Comparison of ENCODE assay signal across 9 mouse cellular contexts in the genomic region with DNA sequence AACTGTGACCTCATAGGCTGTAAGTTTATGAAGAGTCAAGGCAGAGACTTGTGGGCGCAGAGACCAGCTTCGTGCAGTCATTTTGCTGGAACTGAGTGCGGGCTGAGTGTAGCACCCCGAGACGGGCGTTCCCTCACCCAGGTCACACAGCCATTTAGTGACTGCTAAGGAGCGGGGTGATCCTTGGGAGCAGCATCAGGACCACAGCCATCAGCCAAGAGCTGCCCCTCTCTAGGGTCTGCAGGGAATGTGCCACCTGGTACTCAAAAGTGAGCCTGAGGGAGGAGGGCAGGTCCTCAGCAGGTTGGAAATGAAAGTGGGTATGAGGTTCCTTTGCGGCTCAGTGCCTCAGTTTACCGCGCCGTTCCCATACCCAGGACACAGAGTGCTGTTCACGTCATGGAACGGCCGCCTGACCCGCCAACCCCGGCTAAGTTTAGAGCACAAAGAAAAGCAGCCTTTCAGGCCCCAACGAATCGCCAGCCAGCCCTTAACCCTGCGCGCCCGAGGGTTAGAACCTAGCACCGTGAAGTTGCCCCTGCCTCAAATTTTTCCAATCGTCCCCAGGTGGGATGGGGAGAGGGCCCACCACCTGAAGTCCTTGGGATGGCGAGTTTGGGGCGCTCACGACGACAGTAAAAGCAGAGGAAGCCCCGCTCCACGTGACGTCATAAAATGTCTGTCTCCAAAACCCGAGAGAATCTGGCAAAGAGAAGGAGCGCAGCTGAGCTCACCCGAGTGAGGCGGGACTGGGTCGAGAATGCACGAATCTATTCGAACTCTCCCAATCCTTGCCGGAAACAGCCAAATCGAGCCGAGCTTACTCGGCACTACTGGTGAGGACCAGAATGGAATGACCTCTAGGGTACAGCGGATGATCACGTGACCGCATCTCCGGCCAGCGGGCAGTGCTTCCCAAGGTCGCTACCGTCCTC. TPM values are rescaled to one million over a fixed set of nuclear protein-coding genes. Genes with fewer than 3 reads are reported as not detected.
A peak's percentile ranks its signal among the peaks of the same experiment; 100 is the strongest.
DNase-seq lines count a peak whose midpoint lies in the region; ATAC-seq lines count a peak whose summit lies in the region.
"Had no signal": no experiment of that assay in that cellular context is flagged by ENCODE, and none has a peak within 500 bp of the region (broad histone marks: within the 10 kb centered on the region; RNA-seq: fewer than 3 reads in every experiment).

No protein-coding gene starts in this region.

- peak overlapping the region; percentile 0; the same call in 1 of the 2 replicates for H3K9ac ChIP-seq in liver, embryonic 13.5 days
- peak overlapping the region; percentile 50 for H3K9ac ChIP-seq in neural tube, embryonic 11.5 days (ENCODE audit: low read length)

- WGBS in liver, embryonic 13.5 days (ENCODE audit: insufficient replicate concordance): 4% methylated on average over 48 of the region's 48 CpGs
- WGBS in neural tube, embryonic 11.5 days: 5% methylated on average over 48 of the region's 48 CpGs

- intact Hi-C loops in gastrocnemius, postnatal 36 days (cut with DNase I): no loop called here

- H3K4me3 ChIP-seq in megakaryocyte, embryonic 14.5 days (replicated peaks): peak overlapping the region; percentile 87
- peak overlapping the region; percentile 23 for H3K4me3 ChIP-seq in liver, embryonic 13.5 days (replicated peaks)
- H3K4me3 ChIP-seq in neural tube, embryonic 11.5 days (ENCODE audit: low read depth, low read length): peak overlapping the region; percentile 27

- H3K4me2 ChIP-seq in liver, embryonic 13.5 days: peak overlapping the region; percentile 44
- H3K4me2 ChIP-seq in neural tube, embryonic 11.5 days (ENCODE audit: low read depth): peak overlapping the region; percentile 40

- peak; percentile 51 to 64 for DNase-seq in cerebellum, postnatal 14 days
- DNase-seq in gastrocnemius, postnatal 36 days: peak; percentile 66 to 75
- DNase-seq in liver, embryonic 13.5 days: no peak
- DNase-seq in neural tube, embryonic 11.5 days (ENCODE audit: low spot score): peak; percentile 35

- no peak overlapping the region for H3K27ac ChIP-seq in liver, embryonic 13.5 days
- H3K27ac ChIP-seq in neural tube, embryonic 11.5 days (ENCODE audit: low read depth, low read length): no peak overlapping the region

- no peaks in the 10 kb centered on the region for H3K36me3 ChIP-seq in megakaryocyte, embryonic 14.5 days (replicated peaks; ENCODE audit: low read length)
- no peaks in the 10 kb centered on the region for H3K36me3 ChIP-seq in liver, embryonic 13.5 days
- no peaks in the 10 kb centered on the region for H3K36me3 ChIP-seq in neural tube, embryonic 11.5 days (ENCODE audit: control insufficient read depth, insufficient read depth, low read length)

- H3K9me3 ChIP-seq in megakaryocyte, embryonic 14.5 days: no peaks in the 10 kb centered on the region
- no peaks in the 10 kb centered on the region for H3K9me3 ChIP-seq in liver, embryonic 13.5 days (replicated peaks)
- no peaks in the 10 kb centered on the region for H3K9me3 ChIP-seq in neural tube, embryonic 11.5 days (ENCODE audit: control insufficient read depth, low read length)

- peaks cover 29% of the 10 kb centered on the region for H3K4me1 ChIP-seq in megakaryocyte, embryonic 14.5 days
- H3K4me1 ChIP-seq in liver, embryonic 13.5 days (replicated peaks): peaks cover 18% of the 10 kb centered on the region
- peaks cover 15% of the 10 kb centered on the region for H3K4me1 ChIP-seq in neural tube, embryonic 11.5 days (ENCODE audit: control insufficient read depth, insufficient read depth, low read length)

- peaks cover 89% of the 10 kb centered on the region for H3K27me3 ChIP-seq in megakaryocyte, embryonic 14.5 days (replicated peaks)
- peaks cover 90% of the 10 kb centered on the region for H3K27me3 ChIP-seq in liver, embryonic 13.5 days
- H3K27me3 ChIP-seq in neural tube, embryonic 11.5 days (ENCODE audit: control insufficient read depth, insufficient read depth, low read length): peaks cover 43% of the 10 kb centered on the region

- no peak for ATAC-seq in megakaryocyte, adult 5-6 weeks (ENCODE audit: poor library complexity, severe bottlenecking)
- ATAC-seq in inflammation-experienced regulatory T-cells, adult 6 months: peak; percentile 65
- 0 out of 2 replicates have a peak, but pooled peaks have one; percentile 8 for ATAC-seq in liver, embryonic 13.5 days (ENCODE audit: low read depth)
- ATAC-seq in neural tube, embryonic 11.5 days (ENCODE audit: insufficient read depth, low FRiP score, low TSS enrichment): no peak
- ATAC-seq in megakaryocyte-erythroid progenitor cell, adult 5-6 weeks (replicated peaks; ENCODE audit: low FRiP score, low TSS enrichment, poor library complexity, severe bottlenecking): no peak

RNA-seq across cellular contexts. Expression of a gene that starts 10.6 kb away (rescaled TPM):
- polyA plus RNA-seq in megakaryocyte, embryonic 14.5 days (2012; ENCODE audit: insufficient read depth, low replicate concordance): 7.8 and 38.4 TPM in 2 replicates
- 3.3 and 5.8 TPM in 2 replicates for total RNA-seq in megakaryocyte, adult 5-6 weeks (2015)
- total RNA-seq in megakaryocyte, adult 5-6 weeks (2017): 2.1 and 5.1 TPM in 2 replicates
- total RNA-seq in gastrocnemius, postnatal 36 days (2021): 10 to 100 TPM; 36.8 to 37.3 TPM
- polyA plus RNA-seq in inflammation-experienced regulatory T-cells, adult 6 months (2017; shearing (Covaris generic)): 1 to 10 TPM; 4.6 to 8.6 (median 7.9) TPM
- polyA plus RNA-seq in liver, embryonic 13.5 days (2015; fragmentation: Nextera tagmentation; extraction: Ambion mirVana): 2.7 and 3.9 TPM in 2 replicates
- 97.9 and 111 TPM in 2 replicates for polyA plus RNA-seq in neural tube, embryonic 11.5 days (2014; fragmentation: Nextera tagmentation; extraction: Ambion mirVana)
- total RNA-seq in megakaryocyte-erythroid progenitor cell, adult 5-6 weeks (2014; fragmentation: Nextera tagmentation): 1.8 and 7.0 TPM in 2 replicates
- total RNA-seq in megakaryocyte-erythroid progenitor cell, adult 5-6 weeks (2017): 1.2 and 2.8 TPM in 2 replicates

RNA-seq across cellular contexts. Expression of a gene that starts 16.8 kb away (rescaled TPM):
- polyA plus RNA-seq in megakaryocyte, embryonic 14.5 days (2012; ENCODE audit: insufficient read depth, low replicate concordance): 99.7 and 186 TPM in 2 replicates
- 34.4 and 44.7 TPM in 2 replicates for total RNA-seq in megakaryocyte, adult 5-6 weeks (2015)
- total RNA-seq in megakaryocyte, adult 5-6 weeks (2017): 8.4 and 15.9 TPM in 2 replicates
- 10 to 100 TPM; 20.7 to 21.4 TPM for total RNA-seq in gastrocnemius, postnatal 36 days (2021)
- 10 to 100 TPM; 35.5 to 46.1 (median 42.5) TPM for polyA plus RNA-seq in inflammation-experienced regulatory T-cells, adult 6 months (2017; shearing (Covaris generic))
- polyA plus RNA-seq in liver, embryonic 13.5 days (2015; fragmentation: Nextera tagmentation; extraction: Ambion mirVana): 45.6 and 50.4 TPM in 2 replicates
- 40.7 and 41.3 TPM in 2 replicates for polyA plus RNA-seq in neural tube, embryonic 11.5 days (2014; fragmentation: Nextera tagmentation; extraction: Ambion mirVana)
- total RNA-seq in megakaryocyte-erythroid progenitor cell, adult 5-6 weeks (2014; fragmentation: Nextera tagmentation): 58.3 and 111 TPM in 2 replicates
- total RNA-seq in megakaryocyte-erythroid progenitor cell, adult 5-6 weeks (2017): 4.3 and 17.6 TPM in 2 replicates

RNA-seq across cellular contexts. Expression of a gene that starts 20.4 kb away (rescaled TPM):
- polyA plus RNA-seq in megakaryocyte, embryonic 14.5 days (2012; ENCODE audit: insufficient read depth, low replicate concordance): 0.03 TPM in 1 of 2 replicates, not detected in the other
- not detected in 2 replicates for total RNA-seq in megakaryocyte, adult 5-6 weeks (2015)
- total RNA-seq in megakaryocyte, adult 5-6 weeks (2017): not detected in 2 replicates
- total RNA-seq in gastrocnemius, postnatal 36 days (2021): 1 to 10 TPM; 1.9 to 2.1 TPM
- polyA plus RNA-seq in inflammation-experienced regulatory T-cells, adult 6 months (2017; shearing (Covaris generic)): under 1 TPM; 0.19 to 0.59 (median 0.25) TPM
- 0.40 and 0.43 TPM in 2 replicates for polyA plus RNA-seq in liver, embryonic 13.5 days (2015; fragmentation: Nextera tagmentation; extraction: Ambion mirVana)
- 0.42 TPM in 1 of 2 replicates, not detected in the other for polyA plus RNA-seq in neural tube, embryonic 11.5 days (2014; fragmentation: Nextera tagmentation; extraction: Ambion mirVana)
- total RNA-seq in megakaryocyte-erythroid progenitor cell, adult 5-6 weeks (2014; fragmentation: Nextera tagmentation): 0.28 TPM in 1 of 2 replicates, not detected in the other
- not detected in 2 replicates for total RNA-seq in megakaryocyte-erythroid progenitor cell, adult 5-6 weeks (2017)

RNA-seq across cellular contexts. Expression of a gene that starts 25.6 kb away (rescaled TPM):
- polyA plus RNA-seq in megakaryocyte, embryonic 14.5 days (2012; ENCODE audit: insufficient read depth, low replicate concordance): 0.26 TPM in 1 of 2 replicates, not detected in the other
- total RNA-seq in megakaryocyte, adult 5-6 weeks (2015): not detected in 2 replicates
- total RNA-seq in megakaryocyte, adult 5-6 weeks (2017): not detected in 2 replicates
- total RNA-seq in gastrocnemius, postnatal 36 days (2021): not detected
- under 1 TPM in 1 of 3 experiments, not detected in 2; 0.55 TPM for polyA plus RNA-seq in inflammation-experienced regulatory T-cells, adult 6 months (2017; shearing (Covaris generic))
- polyA plus RNA-seq in liver, embryonic 13.5 days (2015; fragmentation: Nextera tagmentation; extraction: Ambion mirVana): 0.14 TPM in 1 of 2 replicates, not detected in the other
- polyA plus RNA-seq in neural tube, embryonic 11.5 days (2014; fragmentation: Nextera tagmentation; extraction: Ambion mirVana): not detected in 2 replicates
- not detected in 2 replicates for total RNA-seq in megakaryocyte-erythroid progenitor cell, adult 5-6 weeks (2014; fragmentation: Nextera tagmentation)
- not detected in 2 replicates for total RNA-seq in megakaryocyte-erythroid progenitor cell, adult 5-6 weeks (2017)
- total RNA-seq: left cerebral cortex, postnatal 14 days had no signal

RNA-seq across cellular contexts. Expression of a gene that starts 32.6 kb away (rescaled TPM):
- polyA plus RNA-seq in megakaryocyte, embryonic 14.5 days (2012; ENCODE audit: insufficient read depth, low replicate concordance): 51.5 and 59.4 TPM in 2 replicates
- 4.6 and 5.0 TPM in 2 replicates for total RNA-seq in megakaryocyte, adult 5-6 weeks (2015)
- total RNA-seq in megakaryocyte, adult 5-6 weeks (2017): 14.7 and 14.9 TPM in 2 replicates
- 10 to 100 TPM; 14.3 to 16.1 TPM for total RNA-seq in gastrocnemius, postnatal 36 days (2021)
- polyA plus RNA-seq in inflammation-experienced regulatory T-cells, adult 6 months (2017; shearing (Covaris generic)): 1 to 10 TPM; 2.6 to 5.4 (median 5.4) TPM
- 18.0 and 18.2 TPM in 2 replicates for polyA plus RNA-seq in liver, embryonic 13.5 days (2015; fragmentation: Nextera tagmentation; extraction: Ambion mirVana)
- 52.4 and 54.7 TPM in 2 replicates for polyA plus RNA-seq in neural tube, embryonic 11.5 days (2014; fragmentation: Nextera tagmentation; extraction: Ambion mirVana)
- 30.7 and 51.4 TPM in 2 replicates for total RNA-seq in megakaryocyte-erythroid progenitor cell, adult 5-6 weeks (2014; fragmentation: Nextera tagmentation)
- 29.2 and 33.9 TPM in 2 replicates for total RNA-seq in megakaryocyte-erythroid progenitor cell, adult 5-6 weeks (2017)

Comparison
In these comparisons a context has a peak if more than half of its experiments do, and no peak if none do; other contexts are left out.
1. H3K4me3 ChIP-seq: peak in every context shown above with its lines; median percentile 87 in megakaryocyte, embryonic 14.5 days; 27 in neural tube, embryonic 11.5 days; 23 in liver, embryonic 13.5 days.
2. ATAC-seq: peak in inflammation-experienced regulatory T-cells, adult 6 months (single experiment) and liver, embryonic 13.5 days (single experiment); none in megakaryocyte, adult 5-6 weeks (single experiment), neural tube, embryonic 11.5 days (single experiment) and megakaryocyte-erythroid progenitor cell, adult 5-6 weeks (single experiment).